Mouse (Mus musculus) limb, embryonic 10.5 days (tissue): ENCODE measurements around the gene Fahd1. TPM values are rescaled to one million over a fixed set of nuclear protein-coding genes. Genes with fewer than 3 reads are reported as not detected.
A peak's percentile ranks its signal among the peaks of the same experiment; 100 is the strongest.

Experiments
- DNase-seq: peaks from one replicate; pipeline ENCODE4 v3.0.0-alpha.2; 2017; ENCODE audit warnings: low spot score
- H3K27ac ChIP-seq: fragments of 300-500 bp; sonication (generic); 2 replicates; pipeline ENCODE4 v1.5.1; 2016; ENCODE audit warnings: mild to moderate bottlenecking
- H3K27me3 ChIP-seq: fragments of 300-500 bp; sonication (generic); 2 replicates; pipeline ENCODE4 v1.6.1; 2016; ENCODE audit warnings: low read depth, mild to moderate bottlenecking; ENCODE audit not compliant: poor library complexity, severe bottlenecking
- H3K36me3 ChIP-seq: fragments of 300-500 bp; sonication (generic); 2 replicates; pipeline ENCODE4 v1.6.1; 2016; ENCODE audit warnings: mild to moderate bottlenecking, moderate library complexity
- H3K4me1 ChIP-seq: fragments of 300-500 bp; sonication (generic); 2 replicates; pipeline ENCODE4 v1.6.1; 2016
- H3K4me3 ChIP-seq: fragments of 300-500 bp; sonication (generic); 2 replicates; pipeline ENCODE4 v1.5.1; 2016; ENCODE audit warnings: mild to moderate bottlenecking, moderate library complexity
- H3K9me3 ChIP-seq: fragments of 300-500 bp; sonication (generic); replicated peaks from 2 replicates; pipeline ENCODE4 v1.6.1; 2016; ENCODE audit warnings: mild to moderate bottlenecking
- WGBS: fragments of 180-500 bp; shearing (Covaris S2); methylation state at CpG from one replicate; pipeline ENCODE4 v1.1.7; 2016; 5-methylcytosine and 5-hydroxymethylcytosine counted together
- polyA plus RNA-seq: library from polyadenylated mRNA; unstranded; fragments of >200 nt; fragmentation: Nextera tagmentation; extraction: Ambion mirVana; gene quantifications from 2 replicates; pipeline ENCODE4 v1.2.1, GENCODE M21; 2016

Gene Fahd1
- 14.5 and 17.6 TPM in 2 replicates for polyA plus RNA-seq

DNA sequence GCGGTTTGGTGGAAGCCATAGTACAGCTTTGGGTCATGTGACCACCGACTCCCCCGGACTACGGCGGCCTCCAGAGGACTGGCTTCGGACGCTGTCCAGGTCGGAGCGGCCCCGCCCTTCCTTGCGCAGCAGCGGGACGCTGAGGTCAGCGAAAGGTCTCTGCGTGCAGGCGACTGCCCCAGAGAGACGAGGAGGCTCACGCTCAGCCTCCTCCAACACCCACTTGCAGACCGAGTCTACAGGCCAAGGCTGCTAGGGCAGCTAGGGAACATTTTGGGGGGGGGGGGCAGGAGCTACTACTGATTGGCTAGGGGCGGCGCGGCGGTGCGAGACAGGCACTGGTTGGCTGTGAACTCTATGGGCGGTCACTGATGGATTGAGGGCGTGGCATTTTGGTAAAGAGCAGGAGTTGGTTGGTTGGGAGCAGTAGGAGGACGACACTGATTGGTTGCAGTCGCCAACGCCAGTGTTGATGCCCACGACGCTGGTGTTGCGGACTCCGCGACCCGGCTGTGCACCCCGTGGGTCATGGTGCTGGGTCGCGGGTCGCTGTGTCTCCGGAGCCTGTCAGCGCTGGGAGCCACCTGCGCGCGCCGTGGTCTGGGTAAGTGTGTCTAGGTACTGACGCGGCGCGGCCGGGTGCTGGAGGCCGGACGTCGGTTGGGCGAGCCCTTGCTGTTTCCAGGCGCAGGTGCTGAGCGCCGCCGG is at the start of gene Fahd1:
TSS of gene Fahd1 (minus strand) at position 300 of the 708 bp plus-strand sequence.
- Histone ChIP-seq H3K9me3 (no peaks in the 10 kb centered on the region), H3K27me3 (peaks cover 11% of the 10 kb centered on the region), H3K4me3 (peak within 1 kb of the TSS; percentile 81), H3K4me1 (peaks cover 23% of the 10 kb centered on the region), H3K36me3 (0 out of 2 replicates have a peak, but pooled peaks cover 8% of the 10 kb centered on the region), H3K27ac (peak within 1 kb of the TSS; percentile 93)
- DNase-seq: peak; percentile 95
- 0% methylated on average over 58 of the region's 58 CpGs for WGBS

- H3K4me3 ChIP-seq: 0 out of 2 replicates have a peak overlapping the region, but pooled peaks have one; percentile 0
- H3K27me3 ChIP-seq: no peaks in the 10 kb centered on the region
- peaks cover 75% of the 10 kb centered on the region for H3K36me3 ChIP-seq
- H3K4me1 ChIP-seq: peaks cover 31% of the 10 kb centered on the region
- DNase-seq: no peak
- H3K27ac ChIP-seq: no peak overlapping the region
- WGBS: 89% methylated on average over 5 of the region's 5 CpGs
- no peaks in the 10 kb centered on the region for H3K9me3 ChIP-seq
Measured at GRCm38 (mm10) chr17:24899153-24899552, 49.0 kb upstream of the Fahd1 start.

- peaks cover 74% of the 10 kb centered on the region for H3K36me3 ChIP-seq
- 84% methylated on average over 4 of the region's 4 CpGs for WGBS
Measured at GRCm38 (mm10) chr17:24898041-24898854, 48.1 kb upstream of the Fahd1 start.

GRCm38 (mm10) chr17:24897600-24897999 is 47.4 kb upstream of the Fahd1 start:
- peak overlapping the region; percentile 86 for H3K4me3 ChIP-seq
- H3K27ac ChIP-seq: no peak overlapping the region
- no peaks in the 10 kb centered on the region for H3K9me3 ChIP-seq
- 87% methylated on average over 4 of the region's 4 CpGs for WGBS
- H3K27me3 ChIP-seq: no peaks in the 10 kb centered on the region
- no peak for DNase-seq
- H3K36me3 ChIP-seq: peaks cover 74% of the 10 kb centered on the region
- H3K4me1 ChIP-seq: peaks cover 38% of the 10 kb centered on the region

More at GRCm38 (mm10) chr17:24898041-24898854, 48.1 kb upstream of the Fahd1 start:
- H3K4me3 ChIP-seq: 0 out of 2 replicates have a peak overlapping the region, but pooled peaks have one; percentile 86
- no peaks in the 10 kb centered on the region for H3K27me3 ChIP-seq
- H3K9me3 ChIP-seq: no peaks in the 10 kb centered on the region
- H3K4me1 ChIP-seq: peaks cover 38% of the 10 kb centered on the region
- DNase-seq: no peak
- H3K27ac ChIP-seq: no peak overlapping the region

- no peaks in the 10 kb centered on the region for H3K9me3 ChIP-seq
- H3K27ac ChIP-seq: peak overlapping the region; percentile 87
- no peak for DNase-seq
- H3K4me1 ChIP-seq: peaks cover 38% of the 10 kb centered on the region
- no peaks in the 10 kb centered on the region for H3K27me3 ChIP-seq
- 50% methylated on average over 11 of the region's 11 CpGs for WGBS
- H3K4me3 ChIP-seq: peak overlapping the region; percentile 86
- peaks cover 74% of the 10 kb centered on the region for H3K36me3 ChIP-seq
Measured at GRCm38 (mm10) chr17:24896993-24897269, 46.8 kb upstream of the Fahd1 start.

- Histone ChIP-seq H3K36me3 (peaks cover 74% of the 10 kb centered on the region), H3K27me3 (no peaks in the 10 kb centered on the region), H3K4me1 (peaks cover 38% of the 10 kb centered on the region), H3K9me3 (no peaks in the 10 kb centered on the region), H3K4me3 (peak within 1 kb of the TSS; percentile 86), H3K27ac (peak within 1 kb of the TSS; percentile 87)
- 2% methylated on average over 50 of the region's 50 CpGs for WGBS
- DNase-seq: peak; percentile 84
Measured at GRCm38 (mm10) chr17:24896241-24896992, 46.3 kb upstream of the Fahd1 start, which contains the start of gene Nme3. Gene Nme3, plus strand, starts transcription at chr17:24896500.

- Histone ChIP-seq H3K36me3 (peaks cover 74% of the 10 kb centered on the region), H3K4me3 (peak overlapping the region; percentile 86), H3K27ac (peak overlapping the region; percentile 87), H3K27me3 (no peaks in the 10 kb centered on the region), H3K9me3 (no peaks in the 10 kb centered on the region), H3K4me1 (peaks cover 38% of the 10 kb centered on the region)
- 17% methylated on average over 23 of the region's 23 CpGs for WGBS
- DNase-seq: no peak
Measured at GRCm38 (mm10) chr17:24895571-24896240, 45.5 kb upstream of the Fahd1 start.

DNA sequence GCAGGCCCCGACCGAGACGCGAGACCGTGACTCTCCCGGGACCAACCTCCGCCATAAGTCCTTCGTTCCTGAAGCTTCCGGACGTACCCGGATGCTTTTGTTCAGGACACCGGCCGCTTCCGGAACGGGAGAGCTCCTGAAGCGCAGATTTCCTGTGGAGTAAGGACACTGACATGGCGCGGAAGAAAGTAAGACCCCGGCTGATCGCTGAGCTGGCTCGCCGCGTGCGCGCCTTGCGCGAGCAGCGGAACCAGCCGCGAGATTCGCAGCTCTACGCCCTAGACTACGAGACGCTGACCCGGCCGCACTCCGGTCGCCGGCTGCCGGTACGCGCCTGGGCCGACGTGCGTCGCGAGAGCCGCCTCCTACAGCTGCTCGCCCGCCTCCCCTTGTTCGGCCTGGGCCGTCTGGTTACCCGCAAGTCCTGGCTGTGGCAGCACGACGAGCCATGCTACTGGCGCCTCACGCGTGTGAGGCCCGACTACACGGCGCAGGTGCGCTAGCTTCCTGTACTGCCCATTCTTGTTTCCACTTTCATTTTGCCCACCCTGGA is 44.9 kb upstream of the Fahd1 start, which contains the start of the genes Eme2 and Mrps34:
TSS of gene Eme2 (minus strand) at position 93 of the 553 bp plus-strand sequence.
TSS of gene Mrps34 (plus strand) at position 122 of the 553 bp plus-strand sequence.
- H3K36me3 ChIP-seq: peaks cover 74% of the 10 kb centered on the region
- WGBS: under 1% methylated on average over 62 of the region's 62 CpGs
- peak; percentile 93 for DNase-seq
- H3K4me1 ChIP-seq: peaks cover 38% of the 10 kb centered on the region
- peak within 1 kb of the TSS; percentile 87 for H3K27ac ChIP-seq
- no peaks in the 10 kb centered on the region for H3K27me3 ChIP-seq
- no peaks in the 10 kb centered on the region for H3K9me3 ChIP-seq
- H3K4me3 ChIP-seq: peak within 1 kb of the TSS; percentile 86

DNA sequence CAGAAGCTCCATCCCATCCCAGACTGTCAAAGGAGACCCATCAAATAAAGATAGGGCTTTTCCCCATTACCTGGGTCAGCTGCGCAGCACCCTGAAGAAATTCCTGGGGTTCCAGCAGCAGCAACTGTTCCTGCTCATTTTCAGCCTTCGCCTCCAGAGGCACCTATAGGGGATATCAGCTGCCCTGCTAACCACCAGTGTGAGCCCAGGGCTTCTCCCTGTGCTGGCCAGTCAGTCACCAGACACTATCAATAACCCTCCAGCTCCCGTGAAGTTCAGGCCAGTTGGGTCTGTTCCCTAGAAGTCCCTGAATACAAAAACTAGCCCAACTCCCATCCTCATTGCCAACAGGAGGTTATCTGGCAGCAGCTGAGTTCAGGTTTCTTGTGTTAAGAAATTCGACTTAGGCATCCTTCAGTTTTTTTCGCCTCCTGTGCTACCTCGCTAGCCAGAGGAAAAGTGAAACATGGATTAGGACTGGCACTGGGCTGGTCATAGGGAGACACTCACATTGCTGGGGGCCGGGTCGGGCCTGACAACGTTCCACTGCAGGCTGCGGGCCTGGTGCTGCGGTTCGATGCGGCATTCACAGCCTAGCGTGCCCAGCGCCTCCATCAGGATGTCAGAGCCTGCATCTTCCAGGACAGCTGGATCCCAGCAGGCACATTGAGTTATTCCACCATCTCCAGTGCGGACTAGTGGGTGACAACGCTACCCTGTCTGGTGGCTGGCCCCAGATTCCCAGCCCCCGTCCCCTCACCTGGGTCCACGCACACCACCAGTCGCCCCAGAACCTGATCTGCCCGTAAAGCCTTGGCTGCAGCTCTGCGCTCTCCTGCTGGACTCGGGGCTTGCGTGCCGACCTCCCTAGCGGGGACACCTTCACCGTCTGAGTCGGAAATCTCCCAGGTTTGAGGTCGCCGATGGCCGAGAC is 44.2 kb upstream of the Fahd1 start:
- H3K4me1 ChIP-seq: peaks cover 38% of the 10 kb centered on the region
- H3K27ac ChIP-seq: peak overlapping the region; percentile 87
- 11% methylated on average over 31 of the region's 31 CpGs for WGBS
- no peaks in the 10 kb centered on the region for H3K27me3 ChIP-seq
- peak overlapping the region; percentile 86 for H3K4me3 ChIP-seq
- peaks cover 74% of the 10 kb centered on the region for H3K36me3 ChIP-seq
- no peak for DNase-seq
- H3K9me3 ChIP-seq: no peaks in the 10 kb centered on the region

DNA sequence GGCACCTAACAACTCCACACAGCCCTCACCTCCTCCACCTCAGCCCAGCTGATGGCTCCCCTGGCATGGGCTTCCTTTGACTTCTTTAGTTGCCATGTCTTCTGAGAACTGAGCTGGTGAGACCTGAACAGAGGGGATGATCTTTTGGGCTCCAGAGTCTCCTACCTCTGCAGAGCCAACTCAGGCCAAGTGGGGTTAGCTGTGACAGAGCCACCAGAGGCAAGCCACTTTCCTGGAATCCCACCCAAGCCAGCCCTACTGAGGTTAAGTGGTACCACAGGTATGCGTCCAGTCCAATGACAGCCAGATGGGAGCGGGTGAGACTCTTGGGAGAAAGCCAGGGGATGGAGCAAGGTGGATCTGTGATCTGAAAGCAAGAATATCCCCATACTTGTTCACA is 43.1 kb upstream of the Fahd1 start:
- Histone ChIP-seq H3K36me3 (peaks cover 72% of the 10 kb centered on the region), H3K9me3 (no peaks in the 10 kb centered on the region), H3K4me1 (peaks cover 38% of the 10 kb centered on the region), H3K27ac (no peak overlapping the region), H3K4me3 (no peak overlapping the region; the same call in 1 of the 2 replicates), H3K27me3 (no peaks in the 10 kb centered on the region)
- no peak for DNase-seq
- WGBS: 97% methylated on average over 2 of the region's 2 CpGs

DNA sequence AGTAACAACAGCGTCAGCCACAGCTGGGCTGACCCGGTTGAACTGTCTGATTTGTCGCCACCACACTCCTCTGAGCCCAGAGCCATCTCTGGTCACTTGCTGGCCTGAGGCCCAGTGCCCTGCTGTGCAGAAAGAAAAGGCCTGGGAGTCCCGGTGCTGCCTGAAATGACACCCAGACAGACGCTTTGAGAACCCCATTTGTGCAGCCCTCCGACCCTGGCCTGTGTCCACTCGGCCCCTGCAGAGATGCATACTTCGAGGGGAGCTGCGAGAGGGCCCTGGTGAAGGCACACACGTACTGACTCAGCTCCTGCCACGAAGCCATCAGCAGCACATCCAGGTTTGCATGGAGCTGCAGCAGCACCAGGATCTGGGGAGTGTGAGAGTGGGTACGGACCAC is 42.6 kb upstream of the Fahd1 start:
- DNase-seq: no peak
- Histone ChIP-seq H3K4me1 (peaks cover 41% of the 10 kb centered on the region), H3K9me3 (no peaks in the 10 kb centered on the region), H3K27ac (no peak overlapping the region), H3K4me3 (no peak overlapping the region), H3K36me3 (peaks cover 67% of the 10 kb centered on the region), H3K27me3 (no peaks in the 10 kb centered on the region)
- 92% methylated on average over 12 of the region's 12 CpGs for WGBS
